19 mouse cellular contexts compared by ENCODE assay signal in the genomic region with DNA sequence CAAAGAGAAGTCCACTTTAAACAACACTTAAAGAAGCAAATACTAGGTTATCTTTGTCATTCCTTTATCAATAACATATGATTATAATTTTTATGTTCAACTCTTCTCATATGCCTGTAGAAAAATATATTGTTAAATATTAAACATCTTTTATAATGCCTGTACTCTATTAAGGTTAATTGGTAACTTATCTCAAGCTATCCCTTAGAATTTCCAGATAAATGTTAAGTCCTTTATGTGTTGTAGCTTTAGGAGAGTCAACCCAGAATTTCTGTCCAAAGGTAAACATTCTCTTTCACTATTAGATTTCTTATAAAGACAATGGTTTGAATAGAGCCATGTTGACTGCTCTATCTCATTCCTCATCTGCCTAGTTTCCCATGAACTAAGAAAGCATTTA.
DNase-seq lines count a peak whose midpoint lies in the region; ATAC-seq and TF ChIP-seq lines count a peak whose summit lies in the region.
"Had no signal": no experiment of that assay in that cellular context is flagged by ENCODE, and none has a peak within 500 bp of the region (broad histone marks: within the 10 kb centered on the region; RNA-seq: fewer than 3 reads in every experiment).

No protein-coding gene starts in this region.

- no peaks in the 10 kb centered on the region for H3K9me3 ChIP-seq in intestine, embryonic 15.5 days
- H3K9me3 ChIP-seq in intestine, postnatal 0 days (ENCODE audit: control insufficient read depth) = no peaks in the 10 kb centered on the region
- H3K9me3 ChIP-seq in intestine, embryonic 16.5 days (ENCODE audit: control insufficient read depth, low read length) = 0 out of 2 replicates have a peak, but pooled peaks cover 3% of the 10 kb centered on the region

- no peaks in the 10 kb centered on the region for H3K36me3 ChIP-seq in intestine, embryonic 15.5 days
- no peaks in the 10 kb centered on the region for H3K36me3 ChIP-seq in intestine, postnatal 0 days (ENCODE audit: control insufficient read depth, insufficient read depth)
- H3K36me3 ChIP-seq in intestine, embryonic 16.5 days (ENCODE audit: control insufficient read depth, insufficient read depth, low read length) = no peaks in the 10 kb centered on the region
- H3K36me3 ChIP-seq: G1E had no signal

- no peak for DNase-seq in liver
- DNase-seq: adrenal gland, adult 2 months; adrenal gland, adult 8-10 months; adrenal gland, postnatal 10 days; adrenal gland, postnatal 14 days; adrenal gland, postnatal 25 days; adrenal gland, postnatal 36 days; B cell, adult 2 months; cerebellum, adult 11 months; cerebellum, adult 11-12 months; cerebellum, adult 18-20 months had no signal

- no peaks in the 10 kb centered on the region for H3K27me3 ChIP-seq in intestine, embryonic 15.5 days (replicated peaks)
- no peaks in the 10 kb centered on the region for H3K27me3 ChIP-seq in intestine, postnatal 0 days (replicated peaks; ENCODE audit: control insufficient read depth, insufficient read depth, low read length)
- H3K27me3 ChIP-seq in intestine, embryonic 16.5 days (replicated peaks; ENCODE audit: control insufficient read depth, insufficient read depth, low read length) = no peaks in the 10 kb centered on the region
- H3K27me3 ChIP-seq: CH12.LX, Patski had no signal

- H3K27ac ChIP-seq in intestine, embryonic 15.5 days = no peak overlapping the region
- no peak overlapping the region for H3K27ac ChIP-seq in intestine, postnatal 0 days (ENCODE audit: low read depth, low read length)
- H3K27ac ChIP-seq in intestine, embryonic 16.5 days (ENCODE audit: low read length) = no peak overlapping the region

- no peak overlapping the region for H3K9ac ChIP-seq in intestine, embryonic 15.5 days
- no peak overlapping the region for H3K9ac ChIP-seq in intestine, postnatal 0 days (ENCODE audit: low read depth, low read length)
- H3K9ac ChIP-seq in intestine, embryonic 16.5 days (ENCODE audit: low read depth, low read length) = no peak overlapping the region

- ATAC-seq in intestine, embryonic 15.5 days = peak; percentile 68
- ATAC-seq in intestine, postnatal 0 days = no peak
- peak; percentile 67 for ATAC-seq in intestine, embryonic 16.5 days
- ATAC-seq: activated CD4-positive, CD25-positive, alpha-beta regulatory T cell, adult 4 months; CD4-positive, CD25-positive, alpha-beta regulatory T cell, adult 4 months; Patski had no signal

- H3K4me2 ChIP-seq in intestine, embryonic 15.5 days (replicated peaks) = no peak overlapping the region
- H3K4me2 ChIP-seq in intestine, postnatal 0 days (replicated peaks; ENCODE audit: low read depth) = no peak overlapping the region
- no peak overlapping the region for H3K4me2 ChIP-seq in intestine, embryonic 16.5 days (ENCODE audit: low read depth, low read length)

- no peaks in the 10 kb centered on the region for H3K4me1 ChIP-seq in intestine, embryonic 15.5 days (replicated peaks)
- no peaks in the 10 kb centered on the region for H3K4me1 ChIP-seq in intestine, postnatal 0 days (replicated peaks; ENCODE audit: control insufficient read depth, insufficient read depth, low read length)
- H3K4me1 ChIP-seq in intestine, embryonic 16.5 days (ENCODE audit: control insufficient read depth, insufficient read depth, low read length) = no peaks in the 10 kb centered on the region

- H3K4me3 ChIP-seq in intestine, embryonic 15.5 days (replicated peaks) = no peak overlapping the region
- no peak overlapping the region for H3K4me3 ChIP-seq in intestine, postnatal 0 days (ENCODE audit: low read depth, low read length)
- no peak overlapping the region for H3K4me3 ChIP-seq in intestine, embryonic 16.5 days (ENCODE audit: low read length)

- no peak for TF ChIP-seq CTCF in intestine, postnatal 0 days (IDR thresholded peaks at IDR 0.05; ENCODE audit: low read depth)
